Mouse (Mus musculus) kidney, postnatal 25 days (tissue): ENCODE measurements at regions not wholly inside any gene's neighbourhood (a gene's known extent, or its start where the extent isn't known, plus 50 kb on each side); places are given as distances from the start of the nearest gene placed in this dataset.

Experiments
- DNase-seq, 2 experiments: peaks; one replicate each; pipeline ENCODE4 v3.0.0; 2021; ENCODE audit warnings: mixed read lengths in 2 of 2

DNA sequence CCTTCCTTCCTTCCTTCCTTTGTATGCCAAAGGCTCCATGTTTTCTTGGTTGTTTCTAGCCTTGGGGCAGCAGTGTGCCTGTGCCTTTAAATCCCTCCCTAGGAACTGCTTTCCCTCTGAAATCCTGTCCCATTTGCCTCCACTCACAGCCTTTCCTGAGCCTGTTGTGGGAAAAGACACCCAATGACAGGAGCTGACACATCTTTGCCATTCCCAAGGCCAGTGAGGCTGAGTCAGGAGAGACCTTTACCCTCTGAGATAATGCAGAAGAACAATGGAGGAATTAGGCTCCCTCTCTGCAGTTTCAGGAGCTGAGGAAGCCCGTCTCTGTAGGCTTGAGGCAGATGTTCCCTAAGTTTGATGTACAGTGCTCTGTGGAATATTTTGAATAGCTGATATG lies 480.2 kb downstream of the Rnf144b start:
- DNase-seq, result no peak

DNA sequence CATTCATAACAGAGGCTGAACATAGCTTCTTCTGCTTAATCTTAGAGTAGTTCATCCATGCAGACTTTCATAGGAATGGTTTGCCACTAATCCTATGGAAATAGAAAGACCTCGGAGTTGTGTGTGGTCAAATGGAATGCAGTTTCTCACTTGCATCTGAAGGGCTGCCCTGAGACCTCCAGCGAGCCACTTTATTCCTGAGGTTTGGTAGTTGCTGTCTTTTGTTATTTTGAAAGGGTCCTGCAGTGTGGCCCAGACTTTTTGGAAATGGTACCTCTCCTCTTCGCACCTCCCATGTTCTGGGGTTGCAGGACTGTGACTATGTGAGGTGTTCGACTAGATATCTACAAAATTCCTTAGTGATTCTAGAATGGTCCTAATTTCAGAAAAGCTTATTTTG lies 489.0 kb downstream of the Rnf144b start:
- no peak for DNase-seq

DNA sequence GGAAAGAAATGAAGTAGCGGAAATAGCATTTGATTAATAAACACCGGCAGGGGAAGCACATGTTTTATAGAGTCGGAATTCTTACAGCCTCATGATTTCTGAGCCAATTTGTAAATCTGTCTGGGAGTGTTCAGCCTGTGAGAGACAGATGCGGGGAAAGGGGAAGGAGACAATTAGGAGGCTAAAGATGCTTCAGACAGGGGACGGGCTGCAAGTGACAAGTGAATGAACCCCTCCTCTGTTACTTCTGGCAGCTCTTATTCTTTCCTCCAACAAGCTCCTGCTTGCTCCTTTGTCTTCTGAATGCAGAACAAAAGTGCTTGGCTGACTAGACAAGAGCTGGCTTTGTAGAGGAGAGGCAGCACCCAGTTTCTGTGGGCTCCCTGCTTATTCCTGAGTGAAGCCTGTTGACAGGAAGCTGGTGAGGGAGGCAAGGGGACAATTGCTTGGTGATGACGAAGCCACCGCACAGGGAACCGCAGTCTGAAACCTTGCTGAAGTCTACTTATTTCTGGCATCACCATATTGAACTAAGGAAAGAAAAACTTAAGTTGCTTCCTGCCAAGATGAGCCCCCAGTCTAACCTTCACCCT lies 514.2 kb downstream of the Rnf144b start:
- DNase-seq, result no peak

DNA sequence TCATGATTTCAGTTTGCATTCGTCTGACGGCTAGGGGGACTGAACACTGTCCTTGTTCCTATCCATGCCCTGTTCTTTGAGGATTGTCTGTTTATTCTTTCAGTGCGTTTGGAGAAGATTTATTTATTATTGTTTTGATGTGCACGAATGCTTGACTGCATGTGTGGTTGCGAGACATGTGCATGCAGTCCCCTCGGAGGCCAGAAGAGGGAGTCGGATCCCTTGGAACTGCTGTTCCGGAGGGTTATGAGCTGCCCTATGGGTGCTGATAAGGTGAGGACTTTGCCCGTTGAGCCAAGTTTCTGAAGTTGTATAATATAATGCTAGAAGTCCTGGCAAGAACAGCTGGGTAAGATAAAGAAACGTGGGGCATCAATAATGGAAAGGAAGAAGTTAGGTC lies 519.9 kb downstream of the Rnf144b start:
- no peak for DNase-seq

DNA sequence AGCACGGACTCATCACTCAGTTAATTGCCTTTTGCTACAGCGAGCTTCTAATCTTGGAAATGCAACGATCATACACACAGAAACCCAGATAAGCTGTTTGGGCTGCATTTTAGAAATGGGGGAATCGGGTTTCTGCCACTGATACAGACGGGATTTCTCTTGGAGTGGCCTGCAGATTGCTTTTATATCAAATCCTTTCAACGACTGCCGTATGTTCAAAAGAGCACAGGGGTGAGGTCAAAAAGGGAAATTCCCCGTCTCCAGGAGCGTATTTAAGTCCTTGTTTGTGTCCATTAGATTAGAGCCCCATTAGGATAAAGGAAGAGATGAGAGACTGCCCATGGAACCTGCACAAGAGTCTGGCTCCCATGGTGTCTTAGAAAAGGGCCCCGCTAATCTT lies 522.6 kb downstream of the Rnf144b start:
- no peak for DNase-seq

DNA sequence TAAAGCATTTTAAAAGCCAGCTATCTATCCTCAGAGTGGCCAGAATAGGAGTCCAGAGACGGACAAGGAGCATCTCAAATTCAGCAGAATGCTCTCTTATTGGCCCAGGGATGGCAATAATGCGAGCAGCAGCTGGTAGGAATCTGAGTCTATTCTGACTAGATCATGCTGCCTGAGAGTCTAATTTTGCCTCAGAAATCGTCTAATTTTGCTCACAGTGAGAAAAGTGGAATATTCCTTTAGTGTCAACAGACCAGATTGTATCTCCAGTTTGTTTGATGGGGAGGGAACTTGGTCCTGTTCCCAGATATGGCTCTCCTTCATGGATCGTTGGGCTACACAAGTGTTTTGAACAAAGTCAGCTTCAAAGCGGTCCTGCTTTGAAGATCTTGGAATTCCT lies 525.2 kb downstream of the Rnf144b start:
- DNase-seq, result no peak

DNA sequence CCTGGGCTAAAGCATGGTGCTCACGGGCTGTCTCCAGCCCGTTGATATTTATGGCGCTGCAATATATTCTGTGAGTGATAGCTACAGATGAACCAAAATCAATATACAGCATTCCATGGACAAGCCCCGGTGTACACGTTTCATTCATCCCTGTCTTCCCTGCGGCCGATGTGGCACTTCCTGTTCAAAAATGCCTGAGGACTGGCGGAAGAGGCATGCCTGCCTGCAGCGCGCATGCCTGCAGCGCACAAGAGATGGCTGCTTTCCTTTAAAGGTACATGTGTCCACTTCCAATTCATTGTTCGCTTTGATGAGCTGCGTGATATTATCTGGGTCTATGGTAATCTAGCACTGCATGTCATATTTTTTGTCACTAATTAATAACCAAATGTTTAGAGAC lies 527.6 kb downstream of the Rnf144b start:
- no peak for DNase-seq

DNA sequence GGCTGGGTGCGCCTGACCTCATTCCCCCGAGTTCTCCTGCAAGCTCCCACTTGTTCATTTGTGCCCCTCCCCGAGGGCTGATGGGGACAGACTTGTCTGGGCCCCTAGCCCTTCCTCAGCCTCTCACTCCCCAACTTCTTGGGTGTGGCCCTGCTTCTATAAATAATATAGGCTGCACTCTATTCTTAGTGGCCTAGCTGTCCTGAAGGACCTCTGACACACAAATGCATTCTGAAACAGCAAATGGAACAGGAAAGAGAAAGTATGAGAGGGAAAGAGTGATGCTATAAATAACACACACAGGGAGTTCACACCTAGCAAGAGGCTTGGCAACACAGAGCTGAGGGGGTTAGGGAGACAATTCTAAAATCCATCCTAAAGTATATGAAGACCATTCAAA lies 544.0 kb downstream of the Rnf144b start:
- DNase-seq, result no peak

DNA sequence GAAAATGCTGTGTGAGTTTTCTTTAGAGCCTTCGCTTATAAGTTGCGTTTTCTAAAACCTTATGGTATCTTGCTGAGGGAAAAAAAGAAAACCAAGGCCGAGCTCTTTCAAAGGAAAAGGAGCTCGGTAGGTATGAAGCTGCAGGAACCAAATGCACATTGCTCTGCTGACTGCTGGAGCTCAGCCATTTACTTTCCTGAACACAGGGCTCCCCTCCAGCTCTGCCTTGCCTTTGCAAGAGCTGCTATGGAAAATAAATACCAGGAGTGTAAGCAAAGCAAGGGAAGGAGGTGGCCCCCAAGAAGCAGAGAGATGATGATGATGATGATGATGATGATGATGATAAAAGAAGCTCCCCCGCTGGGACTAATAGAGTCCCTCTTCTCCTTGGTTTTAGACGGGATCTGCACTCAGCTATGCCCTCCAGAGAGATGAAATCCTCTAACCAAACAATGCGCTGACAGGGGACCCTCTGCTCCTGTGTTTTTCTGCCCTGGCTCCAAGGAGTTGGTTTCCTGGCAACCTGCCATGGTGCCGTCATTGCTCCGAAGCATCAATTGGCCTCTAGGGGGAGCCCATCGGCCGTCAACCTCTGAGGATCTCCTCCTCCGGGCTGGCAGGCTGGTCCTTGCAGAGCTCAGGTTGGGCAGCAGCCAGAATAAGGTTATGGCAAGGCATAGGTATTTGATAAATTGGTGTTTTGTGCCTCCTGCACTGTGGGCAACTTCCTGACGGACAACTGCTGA lies 544.7 kb downstream of the Rnf144b start:
- DNase-seq, result peak; percentile 90 to 96

DNA sequence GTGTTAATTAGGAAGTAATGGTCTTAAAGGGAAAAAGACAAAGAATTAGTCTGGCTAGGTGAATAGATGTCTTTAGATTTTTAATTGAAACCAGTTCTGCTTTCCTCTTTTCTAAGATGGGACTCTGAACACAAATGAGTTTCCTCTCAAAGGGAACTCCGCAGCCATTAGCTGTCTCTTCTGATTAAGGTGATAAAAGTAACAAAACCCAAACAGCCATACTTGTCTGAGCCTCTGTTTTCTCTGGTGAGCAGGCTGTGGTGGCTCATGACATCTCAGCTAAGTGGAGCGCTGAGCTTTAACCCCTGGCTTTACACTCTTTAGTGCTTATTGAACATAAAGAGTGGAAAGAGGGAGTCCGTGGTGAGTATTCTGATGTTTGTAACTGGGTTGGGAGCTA lies 565.7 kb downstream of the Rnf144b start:
- DNase-seq, result no peak

DNA sequence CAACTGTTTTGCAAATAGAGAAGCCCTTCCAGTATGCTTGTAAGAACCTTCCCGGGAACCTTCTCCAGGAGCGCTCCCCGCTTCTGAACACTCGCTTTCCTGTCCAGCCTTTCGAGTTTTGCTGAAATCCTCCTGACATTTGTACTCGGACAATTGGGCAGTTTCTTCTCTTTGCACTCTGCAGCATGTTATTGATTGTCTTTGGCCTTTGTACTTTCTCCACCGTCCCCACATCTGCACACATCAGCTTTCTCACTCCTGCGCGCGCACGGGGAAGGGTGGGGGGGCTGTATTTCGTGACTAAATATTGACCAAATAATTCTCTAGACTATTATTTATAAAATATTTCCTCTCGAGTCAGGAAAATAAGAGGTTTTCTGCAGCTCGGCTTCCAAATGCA lies 567.2 kb upstream of the Id4 start:
- no peak for DNase-seq

DNA sequence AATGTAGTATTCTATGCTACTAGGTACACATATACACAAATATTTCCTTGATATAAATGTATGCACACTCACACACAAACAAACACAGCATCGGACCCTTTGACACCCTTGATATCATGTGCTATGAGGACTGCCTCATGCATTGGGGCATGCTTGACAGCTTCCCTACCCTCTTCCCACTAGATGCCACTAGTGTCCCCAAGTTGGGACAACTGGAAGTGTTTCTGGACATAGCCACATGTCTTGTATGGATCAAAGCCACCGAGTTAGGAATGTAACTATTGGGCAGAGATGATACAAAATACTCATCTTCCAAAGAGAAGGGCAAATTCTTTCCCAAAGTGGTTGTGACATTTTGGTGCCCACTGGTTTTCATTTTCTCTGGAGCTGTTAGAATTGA lies 565.2 kb upstream of the Id4 start:
- DNase-seq, result no peak

DNA sequence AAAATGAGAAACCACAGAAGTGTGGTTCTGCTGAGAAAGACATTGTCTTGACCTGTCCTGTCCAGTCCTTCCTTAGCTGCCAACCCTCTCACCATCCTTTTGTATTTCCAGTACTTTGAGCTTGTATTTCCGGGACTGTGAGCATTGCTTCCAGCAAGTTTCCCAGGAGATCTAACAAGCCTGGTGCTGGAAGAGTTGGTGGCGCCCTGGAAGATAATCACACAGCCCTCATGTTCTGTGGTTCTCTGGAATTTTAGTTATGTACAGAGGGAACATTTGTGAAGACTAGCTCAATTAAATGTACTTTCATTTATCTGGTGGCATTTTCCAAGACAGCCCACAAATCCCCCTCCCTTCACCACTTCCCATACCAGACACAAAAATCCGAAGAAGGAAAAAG lies 560.5 kb upstream of the Id4 start:
- no peak for DNase-seq

DNA sequence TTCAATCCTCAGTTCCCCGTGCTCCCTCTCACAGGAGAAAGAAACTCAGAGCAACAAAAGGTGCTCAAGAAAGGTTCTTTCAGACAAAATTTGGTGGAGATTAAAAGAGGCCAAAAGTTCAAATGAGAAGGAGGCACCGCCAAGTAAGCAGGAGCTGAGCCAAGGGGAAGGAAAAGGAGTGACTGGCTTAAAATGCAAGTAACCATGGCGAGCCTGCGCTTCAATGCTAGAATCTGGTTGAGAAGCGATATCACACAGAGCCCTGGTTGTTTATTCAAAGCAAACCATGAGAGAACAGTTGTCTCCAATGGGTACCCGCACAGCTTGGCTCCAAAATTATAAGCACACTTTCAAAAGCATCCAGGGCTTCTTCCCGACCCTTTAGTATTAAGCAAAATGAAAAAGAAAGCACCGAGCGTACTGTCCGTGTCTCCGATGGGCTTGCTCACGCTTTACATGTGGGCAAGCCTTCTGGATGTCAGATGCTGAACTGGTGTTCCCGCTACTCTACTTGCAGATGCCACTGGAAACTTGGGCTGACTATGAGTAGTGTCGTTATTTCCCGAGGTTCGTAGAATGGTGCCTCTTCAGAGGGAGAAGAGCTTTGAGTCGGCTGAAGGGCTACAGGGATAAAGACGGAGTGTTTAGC lies 552.9 kb upstream of the Id4 start:
- DNase-seq, result no peak

DNA sequence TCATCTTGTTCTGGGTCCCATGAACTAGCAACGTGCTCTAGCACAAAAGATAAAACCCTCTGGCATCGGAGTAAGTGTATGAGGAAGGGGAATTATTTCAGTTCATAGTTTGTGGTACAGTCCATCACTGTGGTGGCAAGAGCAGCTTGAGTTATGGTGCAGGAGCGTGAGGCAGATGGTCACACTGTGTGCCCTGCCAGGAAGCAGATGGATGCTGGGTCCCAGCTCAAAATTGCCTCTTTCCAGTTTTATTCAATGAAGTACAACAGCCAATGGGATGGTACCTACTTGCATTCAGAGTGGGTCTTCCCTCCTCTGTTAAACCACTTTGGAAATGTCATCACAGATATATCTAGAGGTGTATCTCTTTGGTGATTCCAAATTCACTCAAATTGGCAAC lies 551.7 kb upstream of the Id4 start:
- DNase-seq, result no peak

DNA sequence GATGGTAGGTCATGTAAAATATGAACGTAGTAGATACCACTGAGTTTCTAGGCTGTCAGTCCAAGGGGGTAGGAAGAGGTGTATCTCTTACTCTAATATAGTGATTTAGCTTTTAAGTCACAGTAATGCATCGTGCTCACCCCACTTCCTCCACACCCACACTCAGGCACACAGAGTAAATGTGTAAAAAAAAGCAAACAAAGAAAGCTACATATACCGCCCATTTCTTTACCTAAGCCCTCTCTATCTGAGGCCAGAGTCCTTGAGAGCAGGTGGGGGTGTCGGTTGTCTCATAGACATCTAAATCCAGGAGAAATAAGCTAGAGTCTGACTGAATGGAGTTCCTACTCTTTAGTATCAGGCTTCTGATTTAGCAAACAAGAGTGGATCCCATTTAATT lies 548.5 kb upstream of the Id4 start:
- DNase-seq, result no peak

DNA sequence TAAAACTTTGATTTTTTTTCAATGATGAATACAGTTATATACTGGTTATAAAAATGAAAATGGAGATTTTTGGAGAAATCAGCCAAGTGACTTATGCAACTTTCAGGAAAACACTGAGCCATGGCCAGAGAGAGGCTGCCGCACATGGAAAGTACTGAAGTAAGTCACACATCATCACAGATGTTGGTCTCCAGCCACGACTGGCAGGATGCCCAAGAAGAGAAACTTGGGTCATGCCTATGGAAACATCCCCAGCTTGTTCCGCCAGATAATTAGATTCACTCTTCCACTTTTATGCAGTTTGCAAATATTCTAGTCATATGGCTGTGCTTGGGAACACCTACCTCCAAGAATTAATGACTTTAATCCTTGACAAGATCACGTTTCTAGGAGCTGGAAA lies 544.8 kb upstream of the Id4 start:
- peak in 1 of 2 experiments; percentile 36 for DNase-seq

DNA sequence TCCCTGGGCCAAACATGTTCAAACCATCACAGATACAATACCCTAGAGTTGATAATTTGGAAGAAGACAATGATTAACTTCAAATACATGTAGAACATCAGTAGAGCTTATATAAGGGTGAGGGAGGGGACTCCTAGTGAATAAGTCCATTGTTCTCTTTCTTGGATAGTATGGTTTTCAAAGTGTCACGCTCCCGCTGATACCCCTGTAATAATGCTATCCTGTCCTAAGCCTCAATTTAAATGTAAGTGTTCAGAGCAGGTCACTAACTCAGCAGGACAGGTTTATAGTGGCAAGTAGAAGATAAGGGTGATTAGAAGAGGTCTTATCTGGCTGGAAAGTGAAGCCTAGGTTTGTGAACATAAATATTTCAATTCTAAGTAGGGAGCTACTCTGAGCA lies 540.4 kb upstream of the Id4 start:
- DNase-seq, result no peak

DNA sequence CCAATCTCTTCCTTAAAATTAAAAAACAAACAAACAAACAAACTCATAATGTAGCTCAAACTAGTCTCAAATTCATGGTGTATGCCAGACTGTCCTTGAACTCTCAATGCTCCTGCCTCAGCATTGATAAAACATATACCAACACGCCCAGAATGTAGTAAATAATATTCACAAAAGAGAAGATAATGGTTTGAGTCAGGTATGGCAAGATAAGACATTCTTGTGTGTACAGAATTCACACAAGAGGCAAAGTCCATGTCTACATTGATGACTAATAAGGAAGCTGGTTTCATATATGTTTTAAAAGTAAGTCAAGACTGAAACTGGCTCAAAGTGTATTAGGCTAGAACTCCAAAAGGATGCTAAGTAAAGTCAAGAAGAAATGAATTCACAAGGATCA lies 526.6 kb upstream of the Id4 start:
- DNase-seq, result no peak

DNA sequence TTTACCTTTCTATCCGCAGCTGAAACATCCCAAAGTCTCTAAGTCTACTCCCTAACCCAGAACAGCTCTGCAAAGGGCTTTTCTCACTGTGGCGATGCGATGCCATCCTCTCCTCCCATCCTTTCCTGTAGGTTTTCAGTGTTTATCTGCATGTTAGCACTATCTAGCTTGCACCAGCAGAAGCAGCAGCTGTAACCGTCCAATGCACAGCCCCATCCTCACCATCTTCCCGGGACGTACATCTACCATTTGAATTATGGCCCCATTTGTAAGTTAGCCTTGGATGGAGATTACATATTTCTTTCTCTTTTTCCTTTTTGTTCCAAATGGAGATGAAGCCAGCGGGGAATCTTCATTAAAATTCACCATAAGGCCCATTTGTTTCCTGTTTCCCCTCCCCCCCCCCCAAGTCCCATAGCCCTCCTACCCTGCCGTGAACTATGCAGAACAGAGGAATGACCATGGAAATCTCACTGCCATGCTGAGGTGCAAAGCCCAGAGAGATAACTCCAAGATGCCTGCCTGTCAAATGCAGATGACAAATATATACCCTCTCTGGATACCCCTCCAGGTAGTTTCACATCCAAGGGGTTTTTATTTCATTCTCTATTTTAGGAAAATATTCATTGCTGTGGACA lies 525.5 kb upstream of the Id4 start:
- DNase-seq, result no peak

DNA sequence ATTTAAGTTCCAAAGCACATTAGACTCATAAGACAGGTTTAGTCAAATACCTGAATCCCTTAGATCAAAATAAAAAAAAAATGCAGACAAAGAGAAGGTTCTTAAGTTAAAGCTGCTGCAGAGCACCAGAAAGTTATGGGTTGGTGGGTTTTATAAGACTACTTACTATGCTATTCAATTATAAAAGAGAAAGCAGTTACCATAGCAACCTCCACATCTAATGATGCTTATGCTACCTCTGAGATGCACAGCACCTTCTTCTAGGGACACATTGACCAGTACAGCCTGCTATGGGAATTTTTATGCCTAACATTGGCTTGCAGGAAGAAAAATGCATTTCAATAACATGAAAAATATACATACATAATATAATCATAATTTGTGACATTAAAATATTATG lies 512.1 kb upstream of the Id4 start:
- DNase-seq, result no peak

DNA sequence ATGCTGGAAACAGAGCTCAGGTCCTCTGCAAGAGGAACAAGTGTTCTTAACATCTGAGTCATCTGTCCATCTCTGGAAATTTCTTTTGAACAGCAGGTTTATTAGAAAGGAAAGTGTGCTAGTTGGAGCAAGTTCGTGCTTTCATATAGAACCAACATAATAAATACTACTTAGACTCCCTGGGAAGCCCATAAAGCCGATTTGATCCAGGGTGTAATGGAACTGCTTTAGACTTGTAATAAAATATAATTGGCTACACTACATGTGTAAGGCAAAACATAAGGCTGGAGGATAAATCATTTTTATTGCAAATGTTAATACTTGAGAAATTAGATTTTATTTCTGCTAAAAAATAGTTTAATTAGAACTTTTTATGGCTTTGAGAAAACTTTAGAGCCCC lies 510.0 kb upstream of the Id4 start:
- no peak for DNase-seq

DNA sequence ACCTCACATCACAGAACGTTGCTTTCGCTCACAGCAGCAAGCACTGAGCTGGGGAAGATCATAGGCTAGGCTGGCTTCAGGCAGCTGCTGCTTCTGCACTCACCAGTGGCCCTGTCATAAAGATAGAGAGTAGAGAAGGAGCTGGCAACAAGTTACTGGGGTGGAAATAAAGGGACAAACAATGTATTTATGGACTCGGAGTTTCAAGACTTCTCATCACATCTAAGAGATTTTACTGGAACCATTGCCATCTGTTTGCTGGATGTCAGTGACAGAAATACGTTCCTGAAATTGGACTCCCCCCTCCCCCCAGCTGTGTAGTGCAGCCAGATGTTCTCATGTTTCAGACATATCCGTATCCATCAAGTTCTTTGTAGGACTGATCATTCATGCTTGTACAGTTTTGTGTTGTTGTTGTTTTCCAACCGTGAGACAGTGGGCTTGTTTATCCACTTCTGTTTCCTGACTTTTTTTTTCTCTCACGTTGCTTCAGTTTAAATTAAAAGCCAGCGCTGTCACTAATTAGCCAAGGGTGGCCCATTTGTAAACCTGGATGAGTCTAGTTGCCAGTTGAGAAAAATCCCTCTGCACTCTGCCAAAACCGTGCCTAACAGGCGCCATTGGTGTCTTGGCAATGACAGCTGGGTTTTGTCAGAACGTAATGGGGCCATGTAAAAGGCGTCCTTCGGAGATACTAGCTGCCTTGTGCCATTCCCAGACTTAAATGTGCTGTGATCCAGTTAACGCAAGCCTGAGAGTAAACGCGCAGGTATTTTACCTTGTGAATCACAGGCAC lies 496.0 kb upstream of the Id4 start:
- peak in 1 of 2 experiments; percentile 3 for DNase-seq
